In genomic region chr13:74617163-74618019, GRCm38 (mm10) we compare ENCODE assay signal across 8 mouse cellular contexts. TPM values are rescaled to one million over a fixed set of nuclear protein-coding genes. Genes with fewer than 3 reads are reported as not detected.
DNase-seq lines count a peak whose midpoint lies in the region; ATAC-seq and TF ChIP-seq lines count a peak whose summit lies in the region.
"Not testable (repeated sequence)": the region's sequence is repeated elsewhere in the genome, so short reads cannot be mapped to it uniquely, and the experiment has no call there.

No protein-coding gene starts in this region.

- peak; percentile 96 for DNase-seq in ZHBTc4 (ENCODE audit: low read depth, low spot score)
- DNase-seq in gastrocnemius, adult 2 months = peak; percentile 84
- DNase-seq in left cerebral cortex, adult 18-20 months (ENCODE audit: low spot score in 2 of 2) = peak; percentile 71 to 82
- DNase-seq in lung, postnatal 4 days = peak; percentile 84 to 89
- DNase-seq in retina, postnatal 1 day = peak; percentile 90
- DNase-seq in thymus, postnatal 4 days = peak; percentile 80

- intact Hi-C loops in gastrocnemius, adult 2 months (cut with DNase I) = loop anchor here (1.0 kb wide), 1 partner anchor 23 kb away; no protein-coding TSS in a partner anchor

- not testable (repeated sequence) for H3K9me3 ChIP-seq in hindbrain, embryonic 16.5 days (ENCODE audit: control insufficient read depth, low read length)

- ATAC-seq in common myeloid progenitor, adult 5-6 weeks (replicated peaks; ENCODE audit: low read depth, poor library complexity, severe bottlenecking) = peak; percentile 97
- peak; percentile 100 for ATAC-seq in hindbrain, embryonic 16.5 days

- not testable (repeated sequence) for H3K4me1 ChIP-seq in hindbrain, embryonic 16.5 days (ENCODE audit: control insufficient read depth, insufficient read depth, low read depth, low read length)

- H3K9ac ChIP-seq in hindbrain, embryonic 16.5 days (ENCODE audit: low read depth, low read length) = peak overlapping the region; percentile 69

- TF ChIP-seq CTCF in gastrocnemius, adult 2 months (IDR thresholded peaks at IDR 0.05) = not testable (repeated sequence)

- 4% methylated on average over 22 of the region's 22 CpGs for WGBS in hindbrain, embryonic 16.5 days

- not testable (repeated sequence) for H3K27me3 ChIP-seq in hindbrain, embryonic 16.5 days (replicated peaks; ENCODE audit: control insufficient read depth, insufficient read depth, low read length)

- H3K4me2 ChIP-seq in hindbrain, embryonic 16.5 days (ENCODE audit: low read length) = peak overlapping the region; percentile 63

- H3K36me3 ChIP-seq in hindbrain, embryonic 16.5 days (ENCODE audit: control insufficient read depth, insufficient read depth, low read length) = not testable (repeated sequence)

- peak overlapping the region; percentile 76 for H3K4me3 ChIP-seq in gastrocnemius, adult 2 months
- peak overlapping the region; percentile 59 for H3K4me3 ChIP-seq in hindbrain, embryonic 16.5 days (ENCODE audit: low read length)

- peak overlapping the region; percentile 89 for H3K27ac ChIP-seq in gastrocnemius, adult 2 months
- peak overlapping the region; percentile 89 for H3K27ac ChIP-seq in hindbrain, embryonic 16.5 days (ENCODE audit: low read depth, low read length)

RNA-seq across cellular contexts. Expression of gene Erap1, which starts 22.0 kb away (rescaled TPM):
- total RNA-seq in common myeloid progenitor, adult 5-6 weeks (2017) = 126 and 145 TPM in 2 replicates
- total RNA-seq in gastrocnemius, adult 2 months (2021) = 10 to 100 TPM; 23.5 to 37.2 TPM
- 6.3 and 6.9 TPM in 2 replicates for polyA plus RNA-seq in hindbrain, embryonic 16.5 days (2015; fragmentation: Nextera tagmentation; extraction: Ambion mirVana)
- total RNA-seq in left cerebral cortex, adult 18-20 months (2021) = 10 to 100 TPM in 1 of 2 experiments, 1 to 10 TPM in 1; 9.6 to 15.7 TPM

Comparison
In these comparisons a context has a peak if more than half of its experiments do, and no peak if none do; other contexts are left out.
1. Peak in every context shown above with its lines: DNase-seq, ATAC-seq, H3K4me3 ChIP-seq and H3K27ac ChIP-seq.